Mouse (Mus musculus) erythroid progenitor cell, adult 5-6 weeks (primary cell): ENCODE results near the gene Nectin3. TPM values are rescaled to one million over a fixed set of nuclear protein-coding genes. Genes with fewer than 3 reads are reported as not detected.
"Not testable (repeated sequence)": the region's sequence is repeated elsewhere in the genome, so short reads cannot be mapped to it uniquely, and the experiment has no call there.

ENCODE experiments used
- ATAC-seq: replicated peaks from 2 replicates; pipeline ENCODE4 v1.8.0; 2016; ENCODE audit warnings: moderate number of reproducible peaks, mild to moderate bottlenecking, moderate TSS enrichment, inconsistent platforms; ENCODE audit not compliant: poor library complexity, low FRiP score, severe bottlenecking
- total RNA-seq, 2 experiments: library from RNA; stranded (forward) in 1 of 2; stranded (reverse) in 1 of 2; fragments of 150-400 nt in 1 of 2; fragments of 186-747, 209-891 nt in 1 of 2; gene quantifications; 2 replicates each; pipeline versions ENCODE4 v1.2.3 to v1.2.4; 2015 to 2017; ENCODE audit warnings: low replicate concordance in 2 of 2

The Nectin3 gene
- total RNA-seq, 2 experiments from 2014 or later: not detected

GRCm38 (mm10) chr16:46449013-46449412 lies 49.3 kb downstream of the Nectin3 start:
- no peak for ATAC-seq

- ATAC-seq: no peak
Observed at GRCm38 (mm10) chr16:46431317-46431716, 67.0 kb downstream of the Nectin3 start.

GRCm38 (mm10) chr16:46416177-46416576 lies 82.1 kb downstream of the Nectin3 start:
- ATAC-seq: no peak

- no peak for ATAC-seq
Observed at GRCm38 (mm10) chr16:46410739-46411057, 87.6 kb downstream of the Nectin3 start.

GRCm38 (mm10) chr16:46410053-46410738 lies 88.1 kb downstream of the Nectin3 start:
- no peak for ATAC-seq

GRCm38 (mm10) chr16:46407997-46408396 lies 90.3 kb downstream of the Nectin3 start:
- no peak for ATAC-seq

- ATAC-seq: no peak
Observed at GRCm38 (mm10) chr16:46406844-46407639, 91.3 kb downstream of the Nectin3 start.

GRCm38 (mm10) chr16:46397945-46398344 lies 100.4 kb downstream of the Nectin3 start:
- no peak for ATAC-seq

- ATAC-seq: no peak
Observed at GRCm38 (mm10) chr16:46389415-46390033, 108.8 kb downstream of the Nectin3 start.

GRCm38 (mm10) chr16:46388527-46389414 lies 109.6 kb downstream of the Nectin3 start:
- no peak for ATAC-seq

- ATAC-seq: no peak
Observed at GRCm38 (mm10) chr16:46384279-46384678, 114.0 kb downstream of the Nectin3 start.

GRCm38 (mm10) chr16:46383344-46383743 lies 115.0 kb downstream of the Nectin3 start:
- ATAC-seq: no peak

- ATAC-seq: no peak
Observed at GRCm38 (mm10) chr16:46376575-46376974, 121.8 kb downstream of the Nectin3 start.

GRCm38 (mm10) chr16:46362022-46362421 lies 136.3 kb downstream of the Nectin3 start:
- no peak for ATAC-seq

GRCm38 (mm10) chr16:46357658-46358057 lies 140.7 kb downstream of the Nectin3 start:
- ATAC-seq: not testable (repeated sequence)

- no peak for ATAC-seq
Observed at GRCm38 (mm10) chr16:46356663-46357062, 141.7 kb downstream of the Nectin3 start.
